ENCODE assay signal across 23 mouse cellular contexts in genomic region chr6:31659901-31660300, GRCm38 (mm10).
"Had no signal": no experiment of that assay in that cellular context is flagged by ENCODE, and none has a peak within 500 bp of the region (broad histone marks: within the 10 kb centered on the region; RNA-seq: fewer than 3 reads in every experiment).

No protein-coding gene starts in this region.

- H3K4me2 ChIP-seq: forebrain, embryonic 15.5 days; hindbrain, embryonic 12.5 days; hindbrain, embryonic 14.5 days; intestine, embryonic 15.5 days; kidney, embryonic 15.5 days; limb, embryonic 13.5 days; limb, embryonic 15.5 days had no signal

- H3K9ac ChIP-seq: forebrain, embryonic 15.5 days; forebrain, postnatal 0 days; hindbrain, embryonic 12.5 days; hindbrain, embryonic 14.5 days; intestine, embryonic 15.5 days; kidney, embryonic 15.5 days; limb, embryonic 13.5 days; limb, embryonic 15.5 days had no signal

- H3K4me1 ChIP-seq: forebrain, embryonic 15.5 days; intestine, embryonic 15.5 days; kidney, embryonic 15.5 days; limb, embryonic 13.5 days had no signal

- DNase-seq: forebrain, postnatal 0 days; gastrocnemius, postnatal 10 days; gastrocnemius, postnatal 25 days; heart, adult 2 months; heart, postnatal 10 days; heart, postnatal 4 days; kidney, adult 18-20 months; kidney, adult 8-10 months; kidney, postnatal 14 days; kidney, postnatal 36 days; layer of hippocampus, adult 9-11 months; layer of hippocampus, postnatal 36 days; left cerebral cortex, postnatal 4 days had no signal

- ATAC-seq: inflammation-experienced regulatory T-cells, adult 6 months; intestine, embryonic 15.5 days had no signal

- H3K36me3 ChIP-seq: forebrain, embryonic 15.5 days; hindbrain, embryonic 10.5 days; hindbrain, embryonic 12.5 days; intestine, embryonic 15.5 days; kidney, embryonic 15.5 days; limb, embryonic 13.5 days; limb, embryonic 15.5 days had no signal

- H3K27ac ChIP-seq: forebrain, embryonic 15.5 days; heart, adult 2 months; hindbrain, embryonic 12.5 days; hindbrain, embryonic 14.5 days; intestine, embryonic 15.5 days; kidney, embryonic 15.5 days; kidney, postnatal 0 days; limb, embryonic 13.5 days; limb, embryonic 15.5 days had no signal

- H3K9me3 ChIP-seq: forebrain, embryonic 15.5 days; hindbrain, embryonic 10.5 days; hindbrain, embryonic 12.5 days; intestine, embryonic 15.5 days; kidney, embryonic 15.5 days; limb, embryonic 13.5 days; limb, embryonic 15.5 days had no signal

- H3K4me3 ChIP-seq: forebrain, embryonic 15.5 days; heart, adult 2 months; hindbrain, embryonic 10.5 days; hindbrain, embryonic 12.5 days; intestine, embryonic 15.5 days; kidney, embryonic 15.5 days; limb, embryonic 13.5 days; limb, embryonic 15.5 days had no signal

- H3K27me3 ChIP-seq: forebrain, embryonic 15.5 days had no signal
